Mouse (Mus musculus) liver, embryonic 14.5 days (tissue): Measurements from ENCODE around the gene Osbpl3.

Experiments
- CTCF ChIP-seq: IDR thresholded peaks from 2 replicates; pipeline ENCODE4 v1.5.1; 2016; ENCODE audit warnings: antibody characterized with exemption, low read depth, control low read depth
- EP300 ChIP-seq: IDR thresholded peaks from 2 replicates; pipeline ENCODE4 v1.6.1; 2016; ENCODE audit warnings: antibody characterized with exemption, low read depth

GRCm38 (mm10) chr6:50273416-50273815, 182.6 kb downstream of the Osbpl3 start:
- no peak for TF ChIP-seq CTCF
- TF ChIP-seq EP300, result no peak
